Mouse (Mus musculus) v-Abl transformed pro-B cells (cell line): Measurements from ENCODE around the gene Foxp4.

ENCODE experiments used
- in situ Hi-C, 2 experiments: fragments of 400-800 bp; cut with MboI; formaldehyde crosslinking; loops; one replicate each; pipeline ENCODE4 v1.15.1; 2025; ENCODE audit not compliant: unreplicated experiment in 2 of 2

Gene Foxp4

DNA sequence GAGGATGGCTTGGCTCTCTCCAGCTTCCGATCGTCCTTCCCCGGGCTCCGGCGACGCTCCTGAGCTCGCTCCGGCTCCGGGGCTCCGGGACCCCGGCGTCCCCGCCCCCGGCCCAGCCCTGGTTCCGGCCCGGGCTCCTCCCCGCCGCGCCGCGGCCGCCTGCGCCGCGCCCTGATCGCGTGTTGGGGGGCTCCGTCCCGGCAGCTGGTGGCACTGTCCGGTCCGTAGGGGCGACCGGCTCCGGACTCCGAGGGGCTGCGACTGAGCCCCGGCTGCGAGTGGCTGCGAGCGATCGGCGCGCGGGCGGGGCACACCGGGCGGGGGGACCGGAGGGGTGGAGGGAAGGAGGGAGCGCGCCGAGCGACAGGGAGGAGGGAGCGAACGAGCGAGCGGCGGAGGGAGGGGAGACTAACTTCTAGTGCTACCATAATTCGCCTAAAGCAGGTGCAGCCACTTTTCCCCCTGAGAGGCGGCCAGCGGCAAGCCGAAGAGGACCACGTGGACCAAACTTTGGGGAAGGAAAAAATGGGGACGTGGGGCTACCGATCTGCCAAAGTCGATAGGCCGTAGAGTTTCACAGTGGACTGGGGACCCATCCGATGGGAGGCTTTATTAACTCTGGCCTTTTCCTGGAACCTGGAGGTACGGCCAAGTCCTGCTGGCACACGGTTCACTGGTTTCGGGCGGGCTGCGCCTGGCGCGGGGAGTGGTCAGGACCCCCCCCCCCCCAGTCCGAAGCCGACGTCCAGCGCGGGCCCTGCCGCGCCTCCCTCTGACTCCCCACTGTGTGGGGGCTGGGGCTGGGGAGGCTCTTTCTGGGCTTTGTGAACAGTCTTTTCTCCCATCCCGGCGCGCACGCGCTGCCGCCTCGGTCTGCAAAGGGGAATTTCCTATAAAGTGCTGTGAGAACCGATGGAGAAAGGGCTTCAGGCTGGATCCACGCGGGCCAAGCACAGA lies at the start of gene Foxp4:
TSS of gene Foxp4 (minus strand) at position 263 of the 957 bp plus-strand sequence.
- in situ Hi-C loops: loop anchor here (5.0 to 25.0 kb wide), 4 partner anchors 52 to 1488 kb away; partner anchors contain the start of genes Ccnd3 (in 1 of the 2), Taf8 (in 1 of the 2) and Trem2 (in 1 of the 2)

DNA sequence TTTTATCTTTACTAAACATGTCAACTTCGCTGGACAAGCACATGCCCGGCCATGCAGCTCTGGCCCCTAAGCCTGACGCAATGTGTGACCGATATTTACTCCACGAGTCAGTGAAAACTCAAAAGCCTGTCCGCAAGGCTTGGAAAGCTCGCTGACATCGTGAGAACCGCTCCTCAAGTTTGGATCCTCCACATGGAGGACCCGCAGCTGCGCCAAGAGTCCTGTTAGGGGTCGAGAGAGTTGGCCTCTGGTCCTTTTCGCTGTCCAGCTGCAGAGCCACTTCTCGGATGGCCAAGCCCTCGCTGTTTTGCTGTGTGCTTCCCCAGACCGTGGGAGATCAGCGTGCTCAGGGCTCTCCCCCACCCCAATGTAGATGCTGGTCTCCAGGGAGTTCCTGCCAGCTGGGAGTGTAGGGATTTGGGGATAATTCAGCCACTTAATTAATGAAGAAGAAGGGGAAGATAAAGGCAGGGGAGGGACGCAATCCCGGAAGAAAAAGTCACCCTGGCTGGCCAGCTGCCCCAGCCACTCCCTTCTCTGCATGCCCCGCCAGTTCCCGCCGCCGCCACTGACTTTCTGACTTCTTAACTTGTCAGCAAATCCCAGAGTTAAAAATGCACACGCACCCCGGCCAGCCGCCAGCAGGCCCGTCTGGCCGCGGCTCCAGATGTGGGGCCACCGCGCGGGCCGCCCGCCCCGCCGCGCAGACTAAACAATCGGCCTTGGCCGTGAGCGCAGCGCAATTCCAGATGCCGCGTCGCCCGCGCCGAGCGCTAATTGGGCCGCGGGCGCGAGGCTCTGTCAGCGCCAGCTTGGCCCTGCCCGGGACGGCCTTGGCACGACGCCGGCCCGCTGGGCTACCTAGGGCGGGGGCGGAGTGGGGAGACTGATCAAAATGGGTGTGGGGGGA lies 49.4 kb upstream of the Foxp4 start:
- in situ Hi-C loops: no loop called here

DNA sequence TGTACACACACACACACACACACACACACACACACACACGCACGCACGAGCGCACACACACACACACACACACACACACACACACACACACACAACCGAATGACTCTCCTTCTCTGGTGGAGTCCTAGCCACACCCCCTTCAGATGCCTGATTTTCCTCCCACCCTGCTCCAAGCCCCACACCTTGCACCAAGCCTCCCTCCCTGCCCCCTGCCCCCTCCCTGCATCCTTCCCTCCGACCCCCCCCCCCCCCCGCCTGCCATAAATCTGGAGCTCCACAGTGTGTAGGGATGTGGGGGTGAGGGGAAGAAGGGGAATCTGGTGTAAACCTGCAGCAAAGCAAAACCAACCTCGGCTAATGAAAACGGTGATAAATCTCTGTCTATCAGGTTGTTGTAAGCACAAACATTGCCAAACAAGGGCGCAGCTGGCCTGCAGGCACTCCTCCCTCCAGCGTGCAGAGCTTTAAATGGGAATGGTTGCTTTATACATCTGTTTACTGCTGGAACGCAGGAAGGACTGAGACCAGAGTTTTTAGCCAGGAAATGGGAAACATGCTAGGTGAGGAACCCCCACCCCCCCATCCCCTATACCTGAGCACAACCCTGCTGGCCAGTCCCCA lies 41.5 kb upstream of the Foxp4 start:
- in situ Hi-C loops: no loop called here

DNA sequence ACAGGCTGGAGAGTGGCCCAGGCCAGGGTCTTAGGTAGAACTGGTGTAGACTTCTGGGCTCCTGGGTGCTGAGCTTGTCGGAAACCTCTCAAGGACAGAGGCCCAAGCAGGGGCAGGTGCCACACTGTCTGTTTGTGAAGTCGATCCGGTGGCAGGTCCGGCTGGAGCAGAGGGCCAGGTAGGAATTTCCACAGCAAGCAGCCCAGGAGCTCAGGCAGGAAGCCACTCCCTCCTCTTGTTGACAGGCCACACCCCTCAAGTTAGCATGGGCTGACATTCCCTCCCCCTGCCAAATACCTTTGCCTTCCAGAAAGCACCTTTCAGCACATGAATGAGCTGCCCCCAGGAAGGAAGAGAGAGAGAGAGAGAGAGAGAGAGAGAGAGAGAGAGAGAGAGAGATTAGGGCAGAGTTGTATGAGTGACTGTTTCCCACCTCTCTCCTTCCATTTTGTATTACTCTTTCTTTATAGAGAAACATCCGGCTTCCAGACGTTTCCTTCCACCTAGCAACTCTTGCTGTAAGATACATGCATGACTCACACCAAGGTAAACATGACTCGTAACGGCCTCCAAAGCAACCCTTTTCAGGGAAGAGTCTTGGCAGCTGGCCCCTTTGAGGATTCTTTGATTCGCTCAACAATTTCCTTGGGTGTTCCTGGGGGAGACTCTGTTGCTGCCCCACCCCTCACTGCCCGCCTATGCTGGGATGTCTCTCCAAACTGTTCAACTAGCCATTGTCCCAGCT lies 33.8 kb upstream of the Foxp4 start:
- in situ Hi-C loops: no loop called here

DNA sequence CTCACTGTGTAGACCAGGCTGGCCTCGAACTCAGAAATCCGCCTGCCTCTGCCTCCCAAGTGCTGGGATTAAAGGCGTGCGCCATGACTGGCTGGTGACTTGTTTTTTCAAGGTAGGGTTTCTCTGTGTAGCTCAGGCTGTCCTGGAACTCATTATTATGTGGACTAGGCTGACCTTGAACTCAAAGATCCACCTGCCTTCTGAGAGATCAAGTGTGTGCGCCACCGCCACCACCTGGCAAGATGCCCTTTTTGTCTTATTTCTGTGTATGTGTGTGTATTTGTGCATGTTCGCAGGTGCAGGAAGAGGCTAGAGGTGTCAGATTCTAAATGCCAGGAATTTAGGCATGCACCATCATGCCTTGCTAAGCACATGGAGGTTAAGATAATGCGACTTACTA lies 32.0 kb upstream of the Foxp4 start:
- in situ Hi-C loops: no loop called here

DNA sequence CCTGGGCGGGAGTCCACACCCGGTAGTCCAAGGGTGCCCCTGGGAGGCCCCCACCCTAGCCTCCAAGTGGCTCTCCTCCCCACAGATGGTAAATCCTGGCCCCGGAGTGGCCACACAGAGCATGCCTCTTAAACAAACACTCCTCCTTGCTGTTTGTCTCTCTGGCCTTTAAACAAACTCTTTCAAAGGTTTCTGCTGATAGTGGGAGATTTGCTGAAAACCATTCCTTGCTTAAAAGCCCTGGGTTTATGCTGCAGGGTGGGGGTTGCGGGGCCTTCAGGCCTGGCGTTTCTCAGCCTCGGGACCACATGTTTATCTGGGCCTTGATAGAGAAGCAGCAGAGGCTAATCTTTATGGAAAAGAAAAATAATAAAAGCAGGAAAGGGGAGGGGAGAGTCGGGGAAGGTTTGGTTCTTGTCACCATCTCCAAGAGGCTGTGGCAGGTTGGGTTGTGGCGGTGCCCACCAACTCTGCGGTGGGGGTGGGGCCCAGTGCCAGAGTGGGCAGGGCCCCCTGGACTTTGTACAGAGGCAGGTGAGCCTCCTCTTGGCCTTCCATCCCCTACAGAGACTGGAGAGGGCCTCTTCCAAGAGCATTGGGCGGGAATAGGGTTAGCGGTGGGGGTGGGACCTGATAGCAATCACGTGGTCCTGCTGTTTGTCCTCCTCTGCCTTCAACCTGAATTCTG lies 30.8 kb upstream of the Foxp4 start:
- in situ Hi-C loops: no loop called here

DNA sequence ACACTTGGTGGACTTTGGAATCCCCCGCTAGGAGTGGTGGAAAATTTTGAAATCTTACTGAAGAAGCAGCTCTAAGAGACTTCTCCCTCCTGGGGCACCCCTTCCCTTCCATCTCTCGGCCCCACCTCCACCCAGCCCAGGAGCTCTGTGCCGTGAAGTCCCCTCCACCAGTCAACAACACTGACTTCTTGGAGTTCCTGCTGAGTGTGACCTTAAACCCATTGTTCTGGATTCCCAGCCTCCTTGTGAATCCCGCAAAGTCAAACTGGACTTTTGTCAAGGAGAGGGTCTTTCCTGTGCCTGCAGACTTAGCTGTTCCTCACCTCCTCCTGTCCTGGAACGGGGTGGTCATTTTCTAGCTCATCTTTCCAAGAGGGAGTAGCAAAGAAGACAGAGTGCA lies 28.8 kb upstream of the Foxp4 start:
- in situ Hi-C loops: loop anchor here (5.0 kb wide), 2 partner anchors 36 to 84 kb away; partner anchors contain the start of gene 1700122O11Rik (in 1 of the 2)

DNA sequence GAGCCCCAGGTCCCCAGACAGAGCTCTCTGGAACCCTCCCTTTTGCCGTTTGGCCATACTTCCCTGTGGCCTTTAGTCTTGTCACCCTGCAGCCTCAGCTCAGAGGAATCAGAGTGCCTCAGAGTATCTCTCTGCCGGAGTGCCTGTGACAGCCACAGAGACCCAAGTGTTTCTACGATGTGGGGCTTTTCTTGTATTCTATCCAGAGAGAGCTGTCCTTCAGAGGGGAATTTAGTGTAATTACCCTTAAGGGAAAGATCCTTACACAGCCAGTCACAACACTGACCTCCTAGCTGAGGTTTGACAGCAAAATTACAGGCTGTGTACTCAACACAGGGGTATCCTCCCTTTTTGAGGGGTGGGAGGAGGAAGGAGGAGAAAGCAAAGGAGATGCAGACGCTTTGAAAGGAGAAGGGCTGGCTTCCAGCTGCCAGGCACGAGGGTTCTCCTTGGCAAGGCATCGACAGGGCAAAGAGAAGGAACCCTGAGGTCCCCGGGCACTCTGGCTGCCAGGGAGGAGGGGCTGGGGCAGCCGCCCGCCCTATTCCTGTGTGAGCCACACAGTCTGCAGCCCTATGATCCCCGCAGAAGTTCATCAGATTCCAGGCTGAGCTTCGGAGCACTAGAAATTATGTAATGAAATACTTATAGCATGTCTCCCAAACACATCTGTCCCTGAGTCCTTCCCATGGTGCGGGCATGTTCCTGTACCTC lies 28.1 kb upstream of the Foxp4 start:
- in situ Hi-C loops: loop anchor here (5.0 kb wide), 2 partner anchors 35 to 85 kb away; partner anchors contain the start of gene 1700122O11Rik (in 1 of the 2)

DNA sequence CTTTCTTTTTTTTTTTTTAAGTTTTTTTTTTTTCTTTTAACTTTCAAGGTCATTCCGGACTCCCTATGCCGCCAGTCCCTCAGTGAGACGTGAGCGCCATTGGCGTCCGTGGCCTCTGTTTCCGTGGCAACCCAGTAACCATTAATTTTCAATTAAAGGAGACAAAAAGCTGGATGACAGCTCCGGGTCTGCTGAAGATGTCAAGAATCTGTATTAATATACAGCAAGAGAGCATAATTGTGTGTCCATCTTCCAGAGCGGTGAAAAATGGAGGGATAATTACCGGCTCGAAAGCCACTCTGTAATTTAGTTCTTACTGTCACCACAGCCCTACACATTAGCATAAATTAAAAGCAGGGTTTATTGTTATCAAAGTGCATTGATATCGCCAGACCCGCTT lies 27.0 kb upstream of the Foxp4 start:
- in situ Hi-C loops: loop anchor here (5.0 kb wide), 2 partner anchors 34 to 86 kb away; partner anchors contain the start of gene 1700122O11Rik (in 1 of the 2)

DNA sequence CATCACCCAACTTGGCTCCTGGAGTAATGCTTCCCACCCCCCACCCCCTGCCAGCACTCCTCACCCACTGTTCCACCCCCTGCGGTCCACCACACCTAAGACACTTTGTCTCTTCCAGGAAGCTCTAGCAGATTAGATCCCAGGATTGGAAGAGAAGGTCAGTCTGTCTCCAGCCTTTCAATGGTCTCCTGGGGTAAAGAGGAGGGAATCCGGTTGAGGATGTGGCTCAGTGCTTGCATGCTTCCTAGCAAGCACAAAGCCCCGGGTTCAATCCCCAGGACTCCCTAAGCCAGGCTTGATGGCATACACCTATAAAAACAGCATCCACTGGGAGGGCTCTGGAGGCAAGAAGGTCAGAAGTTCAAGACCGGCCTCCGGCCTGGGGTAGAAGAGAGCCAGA lies 26.4 kb upstream of the Foxp4 start:
- in situ Hi-C loops: loop anchor here (5.0 kb wide), 2 partner anchors 34 to 86 kb away; partner anchors contain the start of gene 1700122O11Rik (in 1 of the 2)

DNA sequence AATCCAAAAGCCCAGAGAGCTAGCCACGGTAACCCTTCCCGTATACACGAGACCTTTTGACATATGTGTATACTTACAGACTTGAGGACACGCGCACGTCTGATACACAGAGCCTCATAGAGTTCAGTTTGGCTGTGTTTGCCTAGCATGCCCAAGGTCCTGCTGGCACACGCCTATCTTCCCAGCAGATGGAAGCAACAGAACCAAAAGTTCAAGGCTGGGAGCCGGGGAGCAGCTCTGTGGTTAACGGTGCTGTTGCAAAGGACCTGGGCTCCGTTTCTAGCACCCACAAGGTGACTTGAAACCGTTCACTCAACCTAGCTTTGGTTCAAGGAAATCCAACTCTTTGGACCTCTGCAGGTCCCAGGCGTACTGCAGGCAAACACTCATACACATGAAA lies 25.0 kb upstream of the Foxp4 start:
- in situ Hi-C loops: loop anchor here in 1 of 2 experiments (5.0 to 25.0 kb wide), 4 partner anchors 47 to 1463 kb away; partner anchors contain the start of genes Ccnd3, Nfya and Taf8

DNA sequence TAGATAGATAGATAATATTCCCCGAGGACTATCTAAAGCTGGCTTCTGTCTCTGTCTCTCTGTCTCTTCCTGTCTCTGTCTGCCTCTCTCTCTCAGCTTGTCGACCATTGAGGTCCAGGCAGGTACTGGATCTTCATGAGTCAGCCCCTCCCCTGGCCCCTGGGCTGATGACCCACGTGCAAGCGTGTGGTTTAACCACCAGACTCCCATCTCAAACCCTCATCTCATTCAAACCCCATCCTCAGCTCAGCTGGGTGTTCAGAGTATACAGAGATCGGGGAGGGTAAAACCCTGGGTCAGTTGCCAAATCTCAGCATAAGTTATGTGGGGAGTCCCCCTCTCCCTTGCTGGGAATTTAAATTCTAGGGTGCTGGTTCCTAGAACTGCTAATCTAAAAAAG lies 24.3 kb upstream of the Foxp4 start:
- in situ Hi-C loops: loop anchor here in 1 of 2 experiments (5.0 to 25.0 kb wide), 4 partner anchors 46 to 1464 kb away; partner anchors contain the start of genes Ccnd3, Nfya and Taf8

DNA sequence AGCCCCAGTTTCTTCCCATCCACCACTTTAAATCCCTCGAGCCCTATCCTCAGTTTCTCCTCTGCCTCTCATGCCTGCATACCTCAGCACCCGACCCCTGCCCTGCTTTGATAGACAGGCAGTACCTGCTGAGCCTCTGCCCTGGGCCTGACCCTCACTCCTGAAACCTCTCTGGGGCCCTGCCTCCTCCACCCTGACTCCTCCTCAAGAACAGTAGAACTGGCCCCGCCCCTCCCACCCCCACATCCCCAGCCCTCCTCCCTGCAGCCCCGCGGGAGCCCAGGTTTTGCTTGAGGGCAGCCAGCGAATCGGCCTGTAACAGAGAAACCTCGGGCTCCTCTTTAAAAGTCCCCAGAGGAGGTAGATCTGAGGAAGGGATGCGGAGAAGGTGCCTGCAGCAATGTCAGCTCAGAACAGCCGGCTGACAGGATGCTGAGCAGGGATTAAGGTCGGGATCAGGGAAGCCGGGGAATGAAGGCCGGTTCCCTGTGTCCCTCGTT lies 22.5 kb upstream of the Foxp4 start:
- in situ Hi-C loops: loop anchor here in 1 of 2 experiments (5.0 to 25.0 kb wide), 4 partner anchors 45 to 1465 kb away; partner anchors contain the start of genes Ccnd3, Nfya and Taf8

DNA sequence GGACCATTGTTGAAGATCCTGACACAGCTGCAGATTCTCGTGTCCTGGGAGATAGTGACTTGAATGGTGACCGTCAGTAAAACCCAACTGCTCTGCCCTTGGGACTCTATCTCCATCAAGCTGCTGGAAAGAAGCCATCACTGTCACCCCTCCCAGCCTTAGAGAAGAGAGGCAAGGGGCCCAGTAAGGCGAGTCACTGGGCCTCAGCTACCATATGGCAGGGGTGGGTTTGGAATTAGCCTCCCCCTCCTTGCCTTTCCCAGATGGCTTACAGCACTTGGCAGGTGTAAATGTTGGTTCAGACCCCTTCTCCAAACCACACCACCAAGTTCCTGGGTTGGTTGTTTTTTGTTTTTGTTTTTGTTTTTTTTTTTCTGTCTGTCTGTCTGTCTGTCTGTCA lies 21.7 kb upstream of the Foxp4 start:
- in situ Hi-C loops: loop anchor here in 1 of 2 experiments (5.0 to 25.0 kb wide), 4 partner anchors 44 to 1466 kb away; partner anchors contain the start of genes Ccnd3, Nfya and Taf8

DNA sequence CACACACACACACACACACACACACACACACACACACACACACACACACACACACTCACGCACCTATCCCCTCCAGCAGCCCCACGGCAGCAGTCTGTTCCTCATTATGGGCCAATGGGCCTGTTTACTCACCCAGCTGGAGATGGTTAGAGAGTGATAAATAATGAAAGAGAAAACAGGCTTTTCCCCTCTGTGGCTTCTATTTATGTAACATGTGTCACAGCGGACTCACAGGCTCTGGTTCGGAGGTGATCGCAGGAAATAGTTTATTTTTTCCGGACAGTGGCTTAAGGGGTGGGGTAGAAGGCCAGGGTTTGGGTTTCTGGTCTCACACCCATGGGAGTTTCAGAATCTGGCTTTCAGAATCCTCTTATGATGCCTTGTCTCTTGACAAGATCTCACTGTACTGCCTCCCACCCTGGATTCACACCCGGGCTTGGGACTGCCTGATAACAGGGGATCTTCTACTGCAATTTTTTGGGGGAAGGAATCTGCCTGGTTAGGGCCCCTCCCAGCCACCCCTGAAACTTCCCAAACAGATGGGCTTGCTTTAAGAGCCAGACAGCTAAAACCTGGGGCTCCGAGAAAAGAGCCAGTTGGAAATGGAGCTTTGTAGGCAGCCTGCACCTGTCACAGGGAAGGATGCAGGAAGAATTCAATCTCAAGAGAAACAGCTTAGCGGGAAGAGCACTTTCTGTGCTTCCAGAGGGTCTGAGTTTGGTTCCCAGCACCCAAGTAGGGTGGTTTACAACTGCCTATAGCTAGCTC lies 18.8 kb upstream of the Foxp4 start:
- in situ Hi-C loops: loop anchor here in 1 of 2 experiments (5.0 to 25.0 kb wide), 4 partner anchors 61 to 1469 kb away; partner anchors contain the start of genes Ccnd3, Nfya and Taf8

DNA sequence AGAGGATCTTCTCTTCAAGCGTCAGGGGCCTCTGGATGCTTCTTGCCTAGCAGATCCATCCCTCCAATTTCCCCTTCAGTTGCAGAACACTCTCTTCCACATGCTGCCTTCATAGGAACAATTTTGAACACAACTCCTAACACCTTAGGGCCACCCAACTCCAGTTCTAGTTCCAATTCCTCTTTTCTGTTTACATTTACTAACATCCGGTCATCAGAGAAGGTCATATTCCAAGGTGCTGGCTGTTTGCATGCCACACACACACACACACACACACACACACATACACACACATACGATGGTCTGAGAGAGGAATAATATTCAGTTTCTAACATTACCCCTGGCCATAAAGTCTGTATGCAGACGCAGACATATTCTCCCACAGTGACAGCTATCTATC lies 17.6 kb upstream of the Foxp4 start:
- in situ Hi-C loops: loop anchor here in 1 of 2 experiments (5.0 to 25.0 kb wide), 4 partner anchors 60 to 1470 kb away; partner anchors contain the start of genes Ccnd3, Nfya and Taf8

DNA sequence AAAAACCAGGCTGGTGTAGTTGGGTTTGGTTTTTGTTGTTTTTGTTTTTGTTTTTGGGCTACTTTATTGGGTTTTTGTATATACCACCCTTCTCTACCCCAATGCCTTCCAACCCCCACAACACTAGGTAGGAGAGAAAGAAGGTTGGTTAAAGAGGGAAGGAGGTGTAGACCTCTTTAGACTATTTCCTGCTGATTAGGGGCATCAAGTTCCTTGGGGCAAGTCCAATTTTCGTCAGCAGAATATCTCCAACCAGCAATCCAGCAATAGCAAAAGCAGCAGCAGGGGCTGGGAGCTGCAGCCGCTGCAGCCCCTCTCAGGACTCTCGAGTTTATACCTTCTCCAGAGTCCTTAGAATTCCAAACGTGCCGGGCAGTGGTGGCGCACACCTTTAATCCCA lies 14.4 kb upstream of the Foxp4 start:
- in situ Hi-C loops: loop anchor here in 1 of 2 experiments (25.0 kb wide), 2 partner anchors 427 to 1473 kb away; partner anchors contain the start of genes Ccnd3 and Taf8
